Mouse (Mus musculus) thymus, adult 18-20 months (tissue): ENCODE data around the gene Prkn.
"Not testable (repeated sequence)": the region's sequence is repeated elsewhere in the genome, so short reads cannot be mapped to it uniquely, and the experiment has no call there.

ENCODE experiments used
- DNase-seq, 2 experiments: peaks; one replicate each; pipeline ENCODE4 v3.0.0; 2022; ENCODE audit warnings: mixed read lengths in 2 of 2

The Prkn gene

DNA sequence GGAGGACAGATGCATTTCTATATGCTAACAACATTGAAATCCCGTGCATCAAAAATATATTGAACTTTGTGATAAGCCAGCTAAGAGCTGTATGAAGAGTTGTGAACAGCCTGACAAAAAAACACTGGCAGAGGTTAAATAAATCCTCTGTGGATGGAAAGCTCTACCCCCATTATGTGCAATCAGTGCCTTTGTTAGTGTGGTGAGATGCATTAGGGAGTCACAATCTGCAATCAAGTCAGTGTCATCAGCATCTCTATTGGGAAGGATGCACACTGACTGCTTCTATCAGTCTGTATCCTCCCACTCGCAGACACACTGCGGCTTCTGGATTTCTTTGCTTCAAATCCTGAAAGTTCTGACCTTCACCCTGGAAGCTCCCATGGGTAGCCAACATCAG is 315.9 kb downstream of the Prkn start:
- no peak for DNase-seq

GRCm38 (mm10) chr17:11157536-11157935 is 317.4 kb downstream of the Prkn start:
- no peak for DNase-seq

DNA sequence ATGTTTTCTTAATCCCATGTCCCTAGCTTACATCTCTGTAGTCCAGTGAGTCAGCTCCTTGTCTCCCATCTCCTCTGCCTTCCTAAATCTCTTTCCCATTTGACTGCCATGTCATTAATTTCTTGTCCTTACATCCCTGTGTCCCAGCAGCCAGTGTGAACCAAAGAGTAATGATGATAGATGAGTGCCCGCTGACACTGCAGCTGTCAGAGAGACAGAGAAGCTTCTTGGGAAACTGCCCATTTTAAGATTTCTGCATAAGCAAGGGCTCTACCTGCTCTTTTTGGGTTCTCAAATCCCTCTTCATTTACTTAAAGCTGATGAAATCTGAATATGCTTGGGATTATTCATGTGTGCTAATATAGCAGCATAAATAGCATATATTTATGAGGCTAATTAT is 321.3 kb downstream of the Prkn start:
- DNase-seq = no peak

- DNase-seq = no peak
Observed at GRCm38 (mm10) chr17:11162770-11163169, 322.6 kb downstream of the Prkn start.

- DNase-seq = no peak
Observed at GRCm38 (mm10) chr17:11187356-11187755, 347.2 kb downstream of the Prkn start.

DNA sequence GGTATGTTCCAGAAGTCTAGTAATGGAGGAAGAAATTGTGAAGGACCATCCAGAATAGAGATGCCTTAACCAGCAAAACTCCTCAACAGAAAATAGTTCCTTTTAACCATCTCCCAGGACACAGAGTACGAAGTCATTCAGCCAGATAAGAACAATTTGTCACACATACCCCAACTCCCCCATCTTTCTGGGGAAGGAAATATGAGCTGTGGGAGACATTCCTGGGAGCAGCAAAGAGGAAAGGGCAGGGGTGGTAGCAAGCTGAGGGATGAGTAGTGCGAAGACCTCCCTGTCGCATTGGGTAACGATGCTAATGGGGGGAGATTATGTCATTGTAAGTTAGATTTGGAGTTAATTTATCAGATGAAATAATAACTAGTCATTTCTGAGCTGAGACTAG is 348.3 kb downstream of the Prkn start:
- DNase-seq = no peak

- no peak for DNase-seq
Observed at GRCm38 (mm10) chr17:11190306-11190705, 350.1 kb downstream of the Prkn start.

GRCm38 (mm10) chr17:11198134-11198533 is 357.9 kb downstream of the Prkn start:
- DNase-seq = no peak

DNA sequence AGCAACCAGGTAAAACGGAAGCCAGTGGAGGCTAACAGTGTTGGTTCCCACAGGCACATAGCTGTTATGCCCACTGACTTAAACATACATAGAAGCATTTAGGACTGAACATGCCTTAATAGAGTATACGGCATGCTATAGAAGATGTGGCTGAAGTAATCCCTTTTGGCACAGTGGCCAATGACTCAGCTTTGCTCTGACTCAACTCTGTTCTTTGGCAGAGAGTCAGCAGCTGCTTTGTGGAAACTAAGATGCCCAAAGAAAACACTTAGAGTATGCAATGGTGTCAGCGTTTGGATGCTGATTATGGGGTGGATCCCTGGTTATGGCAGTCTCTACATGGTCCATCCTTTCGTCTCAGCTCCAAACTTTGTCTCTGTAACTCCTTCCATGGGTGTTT is 368.9 kb downstream of the Prkn start:
- not testable (repeated sequence) for DNase-seq

DNA sequence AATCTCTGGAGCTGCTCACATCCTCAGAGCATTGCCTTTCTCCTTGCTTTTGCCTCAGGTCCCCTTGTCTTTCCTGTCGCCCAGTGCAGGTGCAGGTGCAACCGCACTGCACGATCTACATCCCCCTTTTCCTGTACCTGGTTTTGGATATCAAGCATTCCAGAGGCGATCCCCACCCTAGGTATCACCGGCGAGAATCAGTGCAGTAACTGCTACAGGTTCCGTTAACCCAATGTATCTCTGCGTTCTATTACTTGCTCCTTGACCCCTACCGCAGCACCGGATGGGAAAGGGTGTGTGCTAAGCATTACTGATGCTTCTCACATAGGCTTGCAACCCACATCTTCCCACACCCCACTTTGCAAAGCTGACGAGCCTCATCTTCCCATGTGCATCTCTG is 370.8 kb downstream of the Prkn start:
- DNase-seq = no peak

DNA sequence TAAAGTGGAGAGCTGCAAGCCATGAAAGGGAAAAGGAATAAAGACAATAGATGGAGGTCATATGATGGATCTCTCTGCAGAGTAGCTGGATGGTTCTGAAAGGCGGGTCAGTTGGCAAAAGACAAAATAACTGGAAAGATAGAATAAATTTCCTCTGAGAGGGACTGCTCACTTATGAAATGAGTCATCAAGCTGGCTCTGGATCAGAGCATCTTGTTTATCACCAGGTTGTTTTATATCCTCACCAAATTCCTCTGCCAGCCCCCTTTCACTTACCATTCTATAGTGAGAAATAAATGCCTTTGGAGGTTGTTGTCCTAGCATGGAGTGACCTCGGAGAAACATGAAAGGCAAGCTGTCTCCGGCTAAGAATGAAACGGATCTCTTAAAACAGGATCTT is 371.4 kb downstream of the Prkn start:
- DNase-seq = no peak

- DNase-seq = no peak
Observed at GRCm38 (mm10) chr17:11213689-11214088, 373.5 kb downstream of the Prkn start.

DNA sequence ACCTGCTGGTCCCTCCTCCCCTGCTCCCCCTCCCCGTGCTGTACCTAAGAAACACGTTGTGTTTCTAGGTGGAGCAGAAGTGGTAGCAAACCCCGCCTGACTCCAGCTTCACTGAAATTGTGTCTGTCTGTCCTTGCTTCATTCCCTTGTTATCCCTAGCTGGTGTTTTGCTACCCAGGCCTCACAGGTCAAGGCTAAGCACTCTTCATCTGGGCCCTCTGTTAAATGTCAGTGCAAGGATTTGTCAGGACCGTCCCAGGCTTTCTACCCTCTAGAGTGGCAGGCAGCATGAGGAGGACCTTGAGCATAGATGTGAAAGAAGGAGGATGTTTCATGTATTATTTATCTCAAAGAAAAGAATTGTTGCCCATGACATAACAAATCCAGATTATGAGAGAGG is 388.8 kb downstream of the Prkn start:
- no peak for DNase-seq

DNA sequence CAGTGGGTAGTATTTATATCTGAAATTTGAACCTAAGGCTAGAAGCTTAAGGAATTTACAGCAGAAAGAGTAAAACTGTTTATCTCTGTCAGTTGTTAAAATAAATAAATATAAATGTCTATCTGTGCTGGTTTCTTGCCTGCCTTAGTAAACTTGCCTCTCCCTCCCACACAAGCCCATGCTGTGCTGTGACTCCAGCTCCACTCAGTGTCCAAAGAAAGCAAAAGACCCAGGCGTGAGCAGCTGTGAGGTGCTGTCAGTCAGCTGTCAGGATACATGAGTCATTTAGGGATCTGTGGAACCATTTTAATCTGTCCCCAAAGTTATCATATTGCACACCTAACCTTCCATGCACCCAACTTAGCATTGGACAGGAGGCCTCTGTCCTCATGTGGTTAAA is 389.2 kb downstream of the Prkn start:
- no peak for DNase-seq

DNA sequence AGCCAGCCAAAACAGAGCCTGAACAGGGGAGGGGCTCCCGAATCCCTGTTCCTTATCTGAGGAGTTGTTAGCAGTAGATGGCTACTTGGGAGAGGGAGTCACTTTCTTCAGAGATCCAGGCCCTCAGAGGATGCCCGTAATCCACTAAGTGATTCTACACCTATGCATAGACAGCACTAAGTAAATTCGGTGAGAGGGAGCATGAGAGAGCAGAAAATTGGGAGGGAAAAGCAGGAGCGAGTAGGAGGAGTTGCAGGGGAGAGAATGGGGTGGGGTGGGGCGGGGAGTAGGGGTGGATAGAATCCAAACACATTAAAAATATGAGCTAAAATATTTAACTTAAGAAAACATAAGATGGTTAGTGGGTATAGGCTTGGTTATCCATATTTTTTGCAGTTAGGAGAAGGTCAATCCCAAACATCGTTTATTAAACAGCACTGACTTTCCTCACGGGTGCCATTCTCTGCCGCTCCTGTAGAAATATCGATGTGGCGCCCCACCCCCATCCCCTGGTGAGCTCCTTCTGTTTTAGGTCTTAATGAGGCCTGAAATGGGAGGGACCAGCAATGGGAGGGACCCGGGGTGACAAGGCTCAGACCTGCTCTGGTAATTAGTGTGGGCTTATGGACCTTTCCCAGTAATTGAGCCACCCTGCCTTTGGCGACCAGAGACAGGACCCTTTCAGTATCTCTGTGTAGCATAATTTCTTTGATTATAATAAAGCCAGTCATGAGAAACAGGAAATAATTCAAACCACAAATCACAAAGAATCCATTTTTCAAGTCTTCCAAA is 390.6 kb downstream of the Prkn start:
- no peak for DNase-seq

DNA sequence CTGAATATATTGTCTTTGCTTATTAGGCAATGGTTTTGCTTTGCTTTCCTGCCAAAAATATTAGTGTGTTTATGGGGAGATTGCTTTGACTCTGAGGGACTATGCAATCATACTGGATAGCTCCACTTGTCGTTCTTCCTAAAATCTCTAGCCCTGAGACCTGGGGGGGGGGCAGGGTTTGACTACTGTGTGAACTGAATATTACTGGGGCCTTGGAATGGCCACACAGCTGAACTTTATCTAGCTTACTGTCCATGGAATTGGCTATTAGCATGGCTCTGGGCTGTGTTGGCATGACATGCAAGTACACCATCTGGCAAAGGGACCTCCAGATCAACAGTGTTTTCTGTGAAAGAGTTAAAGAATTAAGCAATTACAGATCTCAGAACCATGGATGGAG is 395.1 kb downstream of the Prkn start:
- DNase-seq = no peak

- no peak for DNase-seq
Observed at GRCm38 (mm10) chr17:11245040-11245439, 404.9 kb downstream of the Prkn start.

- DNase-seq = no peak
Observed at GRCm38 (mm10) chr17:11249216-11249615, 409.0 kb downstream of the Prkn start.

GRCm38 (mm10) chr17:11260663-11261062 is 420.5 kb downstream of the Prkn start:
- DNase-seq = no peak

DNA sequence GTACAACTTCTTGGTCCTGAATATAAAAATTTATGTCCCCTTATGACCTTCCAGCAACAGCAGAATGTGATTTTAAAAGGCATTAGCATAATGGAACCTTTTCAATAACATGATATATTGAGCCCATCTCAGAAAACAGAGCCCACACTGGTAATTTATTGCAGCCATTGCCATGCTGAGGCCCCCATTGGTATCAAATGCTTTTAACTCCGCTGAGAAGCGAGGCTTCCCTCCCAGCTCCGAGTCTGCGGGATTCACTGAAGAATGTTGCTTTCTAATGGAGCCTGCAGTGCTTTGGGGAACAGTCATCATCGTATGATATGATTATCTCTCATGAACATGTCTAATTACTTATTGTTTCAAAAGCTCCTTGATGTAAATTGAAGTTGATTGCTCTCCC is 421.5 kb downstream of the Prkn start:
- DNase-seq = no peak

DNA sequence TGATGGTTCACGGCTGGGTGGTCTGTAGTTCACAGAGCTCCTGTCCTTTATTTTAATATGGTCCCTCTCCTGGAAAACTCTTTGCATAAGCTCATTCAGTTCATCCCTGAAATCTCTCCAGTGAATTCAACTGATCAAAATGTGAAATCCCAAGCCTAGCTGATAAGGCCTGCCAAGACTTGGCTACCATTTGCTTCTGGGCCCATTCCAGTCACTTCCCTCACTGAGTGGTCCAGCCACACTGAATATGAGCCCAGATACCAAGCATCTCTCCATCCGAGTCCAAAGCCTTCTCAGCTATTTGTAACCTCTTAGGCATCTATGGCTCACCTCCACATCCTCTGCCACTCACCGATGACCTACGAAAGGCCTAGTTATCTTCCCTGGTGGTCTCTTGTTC is 427.8 kb downstream of the Prkn start:
- DNase-seq = no peak

- DNase-seq = no peak
Observed at GRCm38 (mm10) chr17:11270179-11270578, 430.0 kb downstream of the Prkn start.

GRCm38 (mm10) chr17:11271876-11272275 is 431.7 kb downstream of the Prkn start:
- DNase-seq = no peak

- DNase-seq = no peak
Observed at GRCm38 (mm10) chr17:11284246-11284645, 444.1 kb downstream of the Prkn start.

DNA sequence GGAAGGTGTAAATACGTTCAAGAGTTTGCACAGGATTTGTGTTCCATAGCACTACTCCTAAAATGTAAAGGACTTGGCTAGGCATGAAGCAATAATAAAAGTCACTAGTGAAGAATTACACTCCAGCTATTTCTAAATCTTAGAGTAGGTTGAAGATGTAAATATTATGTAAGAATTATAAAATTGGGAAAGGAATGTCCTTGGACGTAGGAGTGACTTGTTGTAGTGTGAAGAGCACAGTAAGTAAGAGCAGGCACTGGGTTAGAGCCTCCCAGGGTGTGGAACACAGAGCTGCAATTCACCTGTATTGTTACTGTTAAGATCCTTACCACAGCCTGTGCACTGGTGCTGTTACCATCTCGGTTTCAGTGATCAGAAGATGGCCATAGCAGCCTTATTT is 450.0 kb downstream of the Prkn start:
- DNase-seq = no peak
